Mouse (Mus musculus): Measurements from ENCODE around the gene Lhfpl5.
A peak's percentile ranks its signal among the peaks of the same experiment; 100 is the strongest.
"Not testable (repeated sequence)": the region's sequence is repeated elsewhere in the genome, so short reads cannot be mapped to it uniquely, and the experiment has no call there.

Lhfpl5 gene

DNA sequence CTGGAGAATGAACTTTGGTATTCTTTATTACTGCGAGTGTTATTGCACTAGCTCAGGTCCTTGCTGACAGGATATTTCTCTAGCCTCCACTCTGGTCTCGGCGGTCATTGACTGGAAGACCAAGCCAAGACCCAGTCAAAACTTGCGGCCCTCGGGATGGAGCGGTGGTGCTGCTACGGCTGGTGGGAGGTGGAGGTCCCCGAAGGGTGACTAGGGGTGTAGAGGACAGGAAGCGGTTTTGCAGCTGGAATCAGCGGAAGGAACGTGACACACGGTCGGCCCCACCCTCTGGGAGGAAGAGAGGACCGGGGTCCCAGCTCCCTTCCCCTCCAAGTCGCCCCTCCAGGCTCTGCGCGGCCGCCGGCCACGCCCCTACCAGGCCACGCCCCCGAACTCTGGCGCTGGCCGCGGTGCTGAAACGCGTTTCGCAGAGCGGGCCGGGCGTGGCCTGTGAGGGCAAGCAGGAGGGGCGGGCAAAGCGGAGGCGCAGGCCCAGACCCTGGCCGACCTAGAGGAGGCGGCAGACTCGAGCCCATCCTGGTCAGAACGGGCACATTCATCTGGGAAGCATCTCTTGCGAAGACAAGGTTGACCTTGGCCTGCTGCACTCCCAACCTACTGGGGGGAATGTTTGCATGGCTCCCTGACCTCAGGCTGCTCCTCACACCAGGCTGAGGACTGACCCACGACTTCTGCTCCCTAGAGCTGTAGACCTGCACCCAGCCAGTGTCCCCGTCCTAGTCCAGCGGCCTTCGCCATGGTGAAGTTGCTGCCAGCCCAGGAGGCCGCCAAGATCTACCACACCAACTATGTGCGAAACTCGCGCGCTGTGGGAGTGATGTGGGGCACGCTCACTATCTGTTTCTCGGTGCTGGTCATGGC lies at the start of gene Lhfpl5:
Gene Lhfpl5 (plus strand): TSS at position 398 of the 882 bp plus-strand sequence.
- DNase-seq = peak; percentile 77 to 84

GRCm38 (mm10) chr17:28527184-28528042 lies 48.0 kb upstream of the Lhfpl5 start:
- no peak for DNase-seq

DNA sequence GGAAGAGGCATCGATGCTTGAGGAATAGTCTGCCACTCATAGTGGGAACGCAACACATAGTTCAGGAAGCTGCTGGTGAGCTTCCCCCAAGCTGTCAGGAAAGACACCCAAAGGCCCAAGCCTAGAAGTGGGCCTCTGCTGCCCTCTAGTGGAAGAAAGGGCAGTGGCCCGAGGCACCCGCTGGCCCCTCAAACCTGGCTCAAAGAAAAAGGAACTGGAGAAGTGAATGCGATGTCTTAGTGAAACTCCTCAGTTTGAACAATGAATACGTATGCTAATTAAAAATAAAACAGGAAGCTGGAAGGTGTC lies 47.4 kb upstream of the Lhfpl5 start:
- DNase-seq = peak; percentile 94 to 96

DNA sequence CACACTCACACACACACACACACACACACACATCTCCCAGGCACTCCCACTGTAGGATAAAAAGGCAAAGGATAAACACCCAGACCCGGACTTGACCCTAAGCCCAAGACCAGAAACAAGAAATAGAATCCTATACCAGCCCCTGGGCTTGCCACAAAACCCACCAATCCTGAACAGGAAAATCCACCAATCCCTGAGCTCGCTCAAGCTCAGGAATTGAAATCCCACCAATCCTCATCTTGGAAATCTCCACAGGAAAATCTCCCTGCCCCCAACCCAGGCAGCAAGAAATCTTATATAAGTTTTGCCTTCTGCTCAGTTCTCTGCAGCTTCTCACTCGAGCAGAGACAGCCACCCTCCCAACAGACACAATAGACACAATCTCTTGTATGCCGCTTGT lies 46.3 kb upstream of the Lhfpl5 start:
- no peak for DNase-seq

DNA sequence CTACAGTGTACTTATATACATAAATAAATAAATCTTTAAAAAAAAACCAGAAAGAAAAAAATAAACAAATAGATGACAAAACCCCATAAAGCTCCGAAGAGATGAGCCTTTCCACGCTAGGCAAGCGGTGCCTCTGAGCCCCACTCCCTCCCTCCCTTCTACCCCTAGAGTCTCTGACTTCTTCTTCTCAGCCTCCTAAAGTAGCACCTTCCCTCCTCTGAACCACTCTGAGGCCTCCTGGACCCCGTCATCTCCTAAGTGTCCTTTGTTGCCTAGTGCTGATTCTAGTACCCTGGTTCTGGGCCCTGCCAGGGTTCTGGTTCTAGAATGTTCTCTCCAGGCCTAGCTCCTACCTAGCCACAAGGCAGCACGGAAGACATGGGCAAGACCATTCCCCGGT lies 44.9 kb upstream of the Lhfpl5 start, which contains the start of gene Armc12:
Gene Armc12 (plus strand): TSS at position 301 of the 400 bp plus-strand sequence.
- DNase-seq = no peak

DNA sequence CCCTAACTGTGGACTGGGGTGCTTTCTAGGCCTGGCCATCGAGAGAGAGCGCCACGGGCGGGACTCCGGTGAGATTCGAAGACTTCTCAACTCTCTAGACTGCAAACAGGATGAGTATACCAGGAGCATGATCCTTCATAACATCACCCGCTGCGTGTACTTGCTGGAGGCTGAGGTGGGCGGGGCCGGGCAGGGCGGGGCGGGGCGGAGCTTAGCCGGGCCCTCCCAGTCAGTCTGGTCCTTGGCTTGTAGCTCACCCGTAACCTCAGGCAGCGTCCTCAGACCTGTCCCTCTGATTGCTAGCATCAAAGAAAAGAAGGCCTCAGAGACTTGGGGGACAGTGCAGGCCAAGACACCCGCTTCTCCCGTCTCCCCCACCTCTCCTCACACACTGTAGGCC lies 43.5 kb upstream of the Lhfpl5 start:
- DNase-seq = no peak

DNA sequence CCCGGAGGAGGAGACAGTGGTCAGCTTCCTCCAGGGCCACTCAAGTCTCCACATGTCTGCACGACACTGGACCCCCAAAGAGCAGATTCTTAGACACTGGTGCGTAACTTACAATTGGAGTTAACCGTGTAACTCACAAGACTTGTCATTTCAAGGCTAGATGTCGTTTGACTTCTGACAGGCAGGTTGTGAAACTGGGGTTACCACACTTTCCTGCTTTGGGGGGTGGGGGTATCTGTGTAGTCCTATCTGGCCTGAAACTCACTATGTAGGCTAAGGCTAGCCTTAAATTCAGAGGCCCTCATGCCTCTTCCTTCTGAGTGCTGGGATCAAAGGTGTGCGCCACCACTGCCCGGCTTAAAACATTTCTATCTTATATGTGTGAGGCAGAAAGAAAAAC lies 42.9 kb upstream of the Lhfpl5 start:
- DNase-seq = no peak

GRCm38 (mm10) chr17:28533327-28533726 lies 42.1 kb upstream of the Lhfpl5 start:
- DNase-seq = no peak

GRCm38 (mm10) chr17:28537881-28538280 lies 37.6 kb upstream of the Lhfpl5 start:
- DNase-seq = peak; percentile 28 to 46

DNA sequence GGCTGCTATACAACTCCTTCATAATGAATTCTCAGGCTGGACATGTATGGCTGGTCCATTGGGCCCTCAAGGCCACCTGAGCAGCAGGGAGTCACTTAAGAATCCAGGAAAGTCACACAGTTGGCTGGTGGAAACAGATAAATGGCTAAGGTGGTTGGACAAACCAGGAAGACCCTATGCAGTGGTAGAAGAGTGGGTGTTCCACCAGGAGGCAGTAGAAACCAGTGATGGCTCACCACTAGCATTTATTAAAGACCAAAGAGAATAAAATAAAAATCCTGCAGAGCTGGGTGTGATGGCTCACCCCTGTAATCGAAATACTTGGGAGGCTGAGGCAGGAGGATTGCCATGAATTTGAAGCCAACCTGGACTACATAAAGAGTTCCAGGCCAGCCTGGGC lies 28.5 kb upstream of the Lhfpl5 start:
- peak in 1 of 2 experiments; percentile 38 for DNase-seq

- no peak for DNase-seq
Measured at GRCm38 (mm10) chr17:28548550-28548949, 26.9 kb upstream of the Lhfpl5 start.

DNA sequence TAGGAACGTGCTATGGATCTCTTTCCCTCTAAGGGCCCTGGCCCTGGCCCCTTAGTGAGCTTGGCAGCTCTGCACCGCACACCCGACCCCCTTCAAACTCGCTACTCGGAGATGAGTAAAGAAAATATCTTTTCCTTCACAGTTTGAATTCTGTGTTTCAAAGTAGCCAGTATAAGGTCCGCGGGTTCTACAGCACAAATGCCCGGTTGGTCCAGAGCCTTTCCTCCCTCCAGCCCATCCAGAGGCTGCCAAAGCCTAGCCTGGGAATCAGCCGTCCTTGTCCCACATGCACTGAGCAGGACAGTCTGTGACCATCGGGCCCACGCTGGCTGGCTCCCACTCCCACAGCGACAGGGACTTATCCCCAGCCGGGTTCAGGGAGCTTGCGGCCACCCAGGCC lies 26.3 kb upstream of the Lhfpl5 start, which contains the start of gene Clpsl2:
Gene Clpsl2 (plus strand): TSS at position 301 of the 400 bp plus-strand sequence.
- no peak for DNase-seq

DNA sequence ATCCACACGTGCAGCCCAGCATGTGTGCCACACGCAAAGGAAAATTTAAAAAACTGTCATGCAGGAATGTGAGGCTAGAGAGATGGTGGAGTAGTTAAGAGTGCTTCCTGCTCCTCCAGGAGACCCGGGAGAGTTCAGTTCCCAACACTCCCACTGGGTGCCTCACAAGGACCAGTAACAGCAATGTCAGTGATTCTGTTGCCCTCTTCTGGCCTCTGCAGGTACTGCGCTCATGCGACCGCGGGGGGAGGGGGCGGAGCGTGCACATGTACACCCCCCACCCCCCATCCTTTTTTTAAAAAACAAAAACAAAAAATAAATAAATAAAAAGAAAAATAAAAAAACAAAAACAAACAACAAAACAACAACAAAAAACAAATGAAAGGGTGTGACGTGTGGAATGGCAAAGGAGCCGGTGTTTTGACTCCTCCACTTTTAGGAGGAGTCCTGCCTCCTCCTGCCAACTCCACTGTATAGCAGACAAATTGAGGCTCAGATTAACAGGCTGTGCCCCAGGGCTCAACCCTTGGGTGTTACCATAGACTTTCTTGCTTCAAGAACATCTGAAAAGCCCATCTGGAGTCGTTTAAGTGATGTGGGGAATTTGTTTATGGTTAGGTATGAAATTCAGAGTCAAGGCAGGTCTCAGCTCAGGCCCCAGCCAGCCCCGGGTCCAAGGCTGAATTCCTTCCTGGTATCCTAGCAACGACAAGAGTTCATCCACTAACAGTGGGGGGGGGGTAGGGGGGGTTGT lies 22.2 kb upstream of the Lhfpl5 start:
- DNase-seq = peak; percentile 84 to 88

GRCm38 (mm10) chr17:28554021-28554420 lies 21.4 kb upstream of the Lhfpl5 start:
- DNase-seq = not testable (repeated sequence)

- DNase-seq = no peak
Measured at GRCm38 (mm10) chr17:28556635-28557396, 18.6 kb upstream of the Lhfpl5 start.

GRCm38 (mm10) chr17:28557772-28558171 lies 17.7 kb upstream of the Lhfpl5 start:
- DNase-seq = no peak

GRCm38 (mm10) chr17:28560598-28560997 lies 14.8 kb upstream of the Lhfpl5 start, which contains the start of gene Clps:
Gene Clps (minus strand): TSS chr17:28560766.
- no peak for DNase-seq

- no peak for DNase-seq
Measured at GRCm38 (mm10) chr17:28561613-28562012, 13.8 kb upstream of the Lhfpl5 start.

- DNase-seq = no peak
Measured at GRCm38 (mm10) chr17:28565181-28565580, 10.3 kb upstream of the Lhfpl5 start.

- no peak for DNase-seq
Measured at GRCm38 (mm10) chr17:28567541-28567940, 7.9 kb upstream of the Lhfpl5 start.

DNA sequence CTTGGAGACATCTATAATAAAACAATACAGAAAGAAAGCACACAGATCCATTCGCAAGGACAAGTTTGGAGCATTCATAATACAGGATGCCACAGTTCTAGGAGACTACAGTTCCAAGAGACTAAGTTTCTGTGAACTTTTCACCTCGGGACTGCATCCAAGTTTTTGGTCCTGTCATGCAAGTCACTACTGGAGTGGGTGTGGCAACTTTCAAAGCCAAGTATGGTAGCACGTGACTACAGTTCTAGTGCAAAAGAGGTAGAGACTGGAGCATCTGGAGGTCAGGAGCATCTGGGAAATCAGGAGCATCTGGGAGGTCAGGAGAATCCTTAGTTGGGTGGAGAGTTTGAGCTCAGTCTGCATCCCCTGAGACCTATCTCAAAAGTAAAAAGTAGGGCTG lies 3.6 kb upstream of the Lhfpl5 start:
- no peak for DNase-seq

- DNase-seq = no peak
Measured at GRCm38 (mm10) chr17:28572521-28572920, 2.9 kb upstream of the Lhfpl5 start.

All from cerebellum, postnatal 10 days (tissue).